Mouse (Mus musculus): ENCODE results near the gene Rnf25. TPM values are rescaled to one million over a fixed set of nuclear protein-coding genes. Genes with fewer than 3 reads are reported as not detected.
A peak's percentile ranks its signal among the peaks of the same experiment; 100 is the strongest.

Gene Rnf25
- polyA plus RNA-seq (2014; fragmentation: Nextera tagmentation; extraction: Ambion mirVana) = 9.0 and 11.4 TPM in 2 replicates

DNA sequence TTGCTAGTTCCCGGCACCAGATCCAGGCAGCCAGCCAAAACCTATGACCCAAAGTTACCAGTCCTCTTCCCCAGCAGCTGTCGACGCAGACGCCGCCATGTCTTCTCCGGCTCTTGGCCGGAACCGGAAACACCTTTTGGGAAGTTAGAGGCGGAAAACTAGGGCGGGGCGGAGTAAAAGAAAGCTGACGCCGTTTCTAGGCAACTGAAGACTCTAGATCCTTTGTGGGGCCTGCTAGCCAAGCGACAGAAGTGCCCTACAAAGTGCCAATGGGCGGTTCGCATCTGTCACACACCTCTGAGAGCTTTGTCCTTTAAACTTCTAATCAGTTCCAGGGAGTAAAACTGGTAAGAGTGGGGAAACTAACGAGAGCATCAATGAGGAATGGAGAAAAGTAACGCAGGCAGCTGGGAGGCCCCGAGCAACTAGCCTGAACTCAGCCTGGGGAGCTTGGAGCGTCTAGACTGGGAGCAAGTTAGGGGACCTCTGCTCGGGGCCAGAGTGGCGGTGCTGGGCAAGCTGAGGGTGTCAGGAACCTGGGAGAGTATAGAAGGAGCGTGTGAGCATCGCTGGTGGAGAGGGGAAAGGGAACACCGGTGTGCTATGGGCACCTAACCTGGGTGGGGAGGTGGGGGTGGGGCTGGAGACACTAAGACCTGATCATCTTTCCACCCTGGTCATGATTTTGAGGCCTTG, at the start of gene Rnf25, which contains the start of gene Stk36:
Gene Rnf25, minus strand, starts transcription at position 131 of the 696 bp plus-strand sequence.
Gene Stk36, plus strand, starts transcription at position 179 of the 696 bp plus-strand sequence.
- DNase-seq (ENCODE audit: low spot score, missing footprints) = peak; percentile 97
- peak within 1 kb of the TSS; percentile 83 for H3K4me2 ChIP-seq

DNA sequence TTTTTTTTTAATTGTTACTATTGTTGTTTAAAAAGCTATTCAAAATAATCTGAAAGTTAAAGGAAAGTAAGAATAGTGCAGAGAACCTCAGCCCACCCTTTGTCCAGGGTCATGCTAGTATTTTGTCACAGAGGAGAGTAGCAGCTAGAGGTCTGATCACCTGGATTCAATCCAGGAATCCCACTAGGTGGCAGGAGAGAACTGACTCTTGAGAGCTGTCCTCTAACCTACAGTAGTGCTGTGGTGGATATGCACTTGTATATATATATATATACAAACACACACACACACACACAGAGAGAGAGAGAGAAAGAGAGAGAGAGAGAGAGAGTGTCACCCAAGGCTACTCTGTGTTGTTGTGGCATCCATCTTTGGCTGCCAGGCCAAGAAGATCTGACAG, 42.7 kb upstream of the Rnf25 start:
- ATAC-seq (ENCODE audit: low FRiP score) = no peak
- no peaks in the 10 kb centered on the region for H3K27me3 ChIP-seq (ENCODE audit: control insufficient read depth, insufficient read depth, low read length)
- H3K9me3 ChIP-seq (ENCODE audit: control insufficient read depth, low read length) = no peaks in the 10 kb centered on the region
- no peak overlapping the region for H3K4me2 ChIP-seq
- no peak overlapping the region for H3K4me3 ChIP-seq (ENCODE audit: low read depth, low read length)
- DNase-seq (ENCODE audit: low spot score, missing footprints) = no peak
- H3K4me1 ChIP-seq (ENCODE audit: control insufficient read depth, insufficient read depth, low read length) = no peaks in the 10 kb centered on the region
- H3K9ac ChIP-seq (ENCODE audit: low read length) = no peak overlapping the region
- H3K36me3 ChIP-seq (ENCODE audit: control insufficient read depth, insufficient read depth, low read length) = no peaks in the 10 kb centered on the region
- H3K27ac ChIP-seq (ENCODE audit: low read depth, low read length) = no peak overlapping the region

More for the DNA sequence above, at the start of gene Rnf25, which contains the start of gene Stk36:
- peak within 1 kb of the TSS; percentile 73 for H3K9ac ChIP-seq (ENCODE audit: low read length)
- 9% methylated on average over 25 of the region's 25 CpGs for WGBS
- no peaks in the 10 kb centered on the region for H3K27me3 ChIP-seq (ENCODE audit: control insufficient read depth, insufficient read depth, low read length)
- H3K36me3 ChIP-seq (ENCODE audit: control insufficient read depth, insufficient read depth, low read length) = no peaks in the 10 kb centered on the region
- peaks cover 10% of the 10 kb centered on the region for H3K4me1 ChIP-seq (ENCODE audit: control insufficient read depth, insufficient read depth, low read length)
- H3K9me3 ChIP-seq (ENCODE audit: control insufficient read depth, low read length) = no peaks in the 10 kb centered on the region
- ATAC-seq (ENCODE audit: low FRiP score) = peak; percentile 93
- peak within 1 kb of the TSS; percentile 82 for H3K4me3 ChIP-seq (ENCODE audit: low read depth, low read length)
- peak within 1 kb of the TSS; percentile 40; the same call in 1 of the 2 replicates for H3K27ac ChIP-seq (ENCODE audit: low read depth, low read length)

- no peak for ATAC-seq (ENCODE audit: low FRiP score)
- H3K4me3 ChIP-seq (ENCODE audit: low read depth, low read length) = no peak overlapping the region
- H3K9me3 ChIP-seq (ENCODE audit: control insufficient read depth, low read length) = no peaks in the 10 kb centered on the region
- DNase-seq (ENCODE audit: low spot score, missing footprints) = no peak
- no peak overlapping the region for H3K27ac ChIP-seq (ENCODE audit: low read depth, low read length)
- no peaks in the 10 kb centered on the region for H3K36me3 ChIP-seq (ENCODE audit: control insufficient read depth, insufficient read depth, low read length)
- H3K4me1 ChIP-seq (ENCODE audit: control insufficient read depth, insufficient read depth, low read length) = no peaks in the 10 kb centered on the region
- H3K27me3 ChIP-seq (ENCODE audit: control insufficient read depth, insufficient read depth, low read length) = no peaks in the 10 kb centered on the region
- WGBS = 83% methylated on average over 2 of the region's 2 CpGs
- no peak overlapping the region for H3K9ac ChIP-seq (ENCODE audit: low read length)
- H3K4me2 ChIP-seq = no peak overlapping the region
Observed at GRCm38 (mm10) chr1:74643524-74643923, 42.3 kb upstream of the Rnf25 start.

DNA sequence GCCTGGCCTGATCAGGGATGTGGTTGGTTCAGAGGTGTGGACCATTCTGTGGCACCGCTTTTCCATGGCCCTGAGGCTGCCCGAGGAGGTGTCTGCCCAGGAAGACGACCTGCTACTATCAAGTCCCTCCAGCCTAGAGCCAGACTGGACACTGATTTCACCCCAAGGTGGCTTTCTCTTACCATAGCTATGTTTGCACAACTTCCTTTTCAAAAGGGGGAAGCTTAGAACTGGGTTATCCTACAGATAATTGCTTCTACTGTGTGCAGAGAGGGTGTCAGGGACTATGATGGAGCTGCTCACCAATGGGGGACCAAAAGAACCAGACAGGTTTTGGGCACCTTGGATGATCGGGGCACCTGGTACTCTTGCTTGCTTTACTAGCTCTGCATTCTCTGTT, 31.5 kb upstream of the Rnf25 start:
- H3K27me3 ChIP-seq (ENCODE audit: control insufficient read depth, insufficient read depth, low read length) = no peaks in the 10 kb centered on the region
- H3K9me3 ChIP-seq (ENCODE audit: control insufficient read depth, low read length) = no peaks in the 10 kb centered on the region
- no peak overlapping the region for H3K4me3 ChIP-seq (ENCODE audit: low read depth, low read length)
- DNase-seq (ENCODE audit: low spot score, missing footprints) (no peak), ATAC-seq (ENCODE audit: low FRiP score) (no peak)
- H3K9ac ChIP-seq (ENCODE audit: low read length) = no peak overlapping the region
- H3K27ac ChIP-seq (ENCODE audit: low read depth, low read length) = no peak overlapping the region
- H3K36me3 ChIP-seq (ENCODE audit: control insufficient read depth, insufficient read depth, low read length) = peaks cover 6% of the 10 kb centered on the region
- H3K4me2 ChIP-seq = no peak overlapping the region
- no peaks in the 10 kb centered on the region for H3K4me1 ChIP-seq (ENCODE audit: control insufficient read depth, insufficient read depth, low read length)
- 86% methylated on average over 4 of the region's 4 CpGs for WGBS

- Histone ChIP-seq H3K9me3 (ENCODE audit: control insufficient read depth, low read length) (no peaks in the 10 kb centered on the region), H3K27me3 (ENCODE audit: control insufficient read depth, insufficient read depth, low read length) (no peaks in the 10 kb centered on the region), H3K4me2 (no peak overlapping the region), H3K4me1 (ENCODE audit: control insufficient read depth, insufficient read depth, low read length) (no peaks in the 10 kb centered on the region), H3K4me3 (ENCODE audit: low read depth, low read length) (no peak overlapping the region), H3K36me3 (ENCODE audit: control insufficient read depth, insufficient read depth, low read length) (peaks cover 3% of the 10 kb centered on the region), H3K27ac (ENCODE audit: low read depth, low read length) (no peak overlapping the region), H3K9ac (ENCODE audit: low read length) (no peak overlapping the region)
- 42% methylated on average over 7 of the region's 7 CpGs for WGBS
- no peak for DNase-seq (ENCODE audit: low spot score, missing footprints)
- no peak for ATAC-seq (ENCODE audit: low FRiP score)
Observed at GRCm38 (mm10) chr1:74628001-74628400, 26.8 kb upstream of the Rnf25 start.

GRCm38 (mm10) chr1:74626076-74626475, 24.9 kb upstream of the Rnf25 start:
- ATAC-seq (ENCODE audit: low FRiP score) (no peak), DNase-seq (ENCODE audit: low spot score, missing footprints) (no peak)
- H3K36me3 ChIP-seq (ENCODE audit: control insufficient read depth, insufficient read depth, low read length) = peaks cover 3% of the 10 kb centered on the region
- no peaks in the 10 kb centered on the region for H3K27me3 ChIP-seq (ENCODE audit: control insufficient read depth, insufficient read depth, low read length)
- no peaks in the 10 kb centered on the region for H3K4me1 ChIP-seq (ENCODE audit: control insufficient read depth, insufficient read depth, low read length)
- no peak overlapping the region for H3K4me2 ChIP-seq
- H3K9me3 ChIP-seq (ENCODE audit: control insufficient read depth, low read length) = no peaks in the 10 kb centered on the region
- no peak overlapping the region for H3K4me3 ChIP-seq (ENCODE audit: low read depth, low read length)
- no peak overlapping the region for H3K27ac ChIP-seq (ENCODE audit: low read depth, low read length)
- no peak overlapping the region for H3K9ac ChIP-seq (ENCODE audit: low read length)
- 88% methylated on average over 4 of the region's 4 CpGs for WGBS

- Histone ChIP-seq H3K27ac (ENCODE audit: low read depth, low read length) (no peak overlapping the region), H3K4me2 (no peak overlapping the region), H3K9ac (ENCODE audit: low read length) (no peak overlapping the region), H3K27me3 (ENCODE audit: control insufficient read depth, insufficient read depth, low read length) (no peaks in the 10 kb centered on the region), H3K4me3 (ENCODE audit: low read depth, low read length) (no peak overlapping the region), H3K4me1 (ENCODE audit: control insufficient read depth, insufficient read depth, low read length) (no peaks in the 10 kb centered on the region), H3K36me3 (ENCODE audit: control insufficient read depth, insufficient read depth, low read length) (peaks cover 3% of the 10 kb centered on the region), H3K9me3 (ENCODE audit: control insufficient read depth, low read length) (no peaks in the 10 kb centered on the region)
- WGBS = 98% methylated on average over 1 of the region's 1 CpGs
- DNase-seq (ENCODE audit: low spot score, missing footprints) = no peak
- no peak for ATAC-seq (ENCODE audit: low FRiP score)
Observed at GRCm38 (mm10) chr1:74624183-74624582, 23.0 kb upstream of the Rnf25 start.

GRCm38 (mm10) chr1:74600501-74601266, 513 bp downstream of the Rnf25 start:
- Histone ChIP-seq H3K4me2 (peak overlapping the region; percentile 83), H3K4me1 (ENCODE audit: control insufficient read depth, insufficient read depth, low read length) (peaks cover 10% of the 10 kb centered on the region), H3K27me3 (ENCODE audit: control insufficient read depth, insufficient read depth, low read length) (no peaks in the 10 kb centered on the region), H3K9me3 (ENCODE audit: control insufficient read depth, low read length) (no peaks in the 10 kb centered on the region), H3K36me3 (ENCODE audit: control insufficient read depth, insufficient read depth, low read length) (peaks cover 2% of the 10 kb centered on the region), H3K4me3 (ENCODE audit: low read depth, low read length) (peak overlapping the region; percentile 82), H3K9ac (ENCODE audit: low read length) (peak overlapping the region; percentile 73), H3K27ac (ENCODE audit: low read depth, low read length) (no peak overlapping the region; the same call in 1 of the 2 replicates)
- ATAC-seq (ENCODE audit: low FRiP score) (peak; percentile 64), DNase-seq (ENCODE audit: low spot score, missing footprints) (no peak)
- WGBS = 9% methylated on average over 26 of the region's 26 CpGs

GRCm38 (mm10) chr1:74594434-74594833, 6.8 kb downstream of the Rnf25 start:
- 95% methylated on average over 8 of the region's 8 CpGs for WGBS
- no peak for ATAC-seq (ENCODE audit: low FRiP score)

More at GRCm38 (mm10) chr1:74594434-74594833, 6.8 kb downstream of the Rnf25 start:
- no peaks in the 10 kb centered on the region for H3K4me1 ChIP-seq (ENCODE audit: control insufficient read depth, insufficient read depth, low read length)
- H3K27ac ChIP-seq (ENCODE audit: low read depth, low read length) = no peak overlapping the region
- no peaks in the 10 kb centered on the region for H3K27me3 ChIP-seq (ENCODE audit: control insufficient read depth, insufficient read depth, low read length)
- peaks cover 22% of the 10 kb centered on the region for H3K36me3 ChIP-seq (ENCODE audit: control insufficient read depth, insufficient read depth, low read length)
- H3K4me3 ChIP-seq (ENCODE audit: low read depth, low read length) = no peak overlapping the region
- no peaks in the 10 kb centered on the region for H3K9me3 ChIP-seq (ENCODE audit: control insufficient read depth, low read length)
- H3K4me2 ChIP-seq = no peak overlapping the region
- DNase-seq (ENCODE audit: low spot score, missing footprints) = no peak
- no peak overlapping the region for H3K9ac ChIP-seq (ENCODE audit: low read length)
